Mouse (Mus musculus): ENCODE data around the gene Lrit3. TPM values are rescaled to one million over a fixed set of nuclear protein-coding genes. Genes with fewer than 3 reads are reported as not detected.

The Lrit3 gene
- polyA plus RNA-seq, 1 experiment, result not detected

- no peaks in the 10 kb centered on the region for H3K79me3 ChIP-seq (ENCODE audit: low read depth)
- no peak for TF ChIP-seq FOSL1 (IDR thresholded peaks at IDR 0.05; ENCODE audit: insufficient read depth, low read length, poor library complexity, severe bottlenecking)
- no peak for TF ChIP-seq MYOG (IDR thresholded peaks at IDR 0.05; ENCODE audit: control insufficient read depth, extremely low read depth, insufficient read length)
- no peak for TF ChIP-seq USF1 (IDR thresholded peaks at IDR 0.05; ENCODE audit: low read depth)
- TF ChIP-seq CTCF (IDR thresholded peaks at IDR 0.05; ENCODE audit: control insufficient read depth, insufficient read depth, insufficient read length), result no peak
- TF ChIP-seq MYOD1 (IDR thresholded peaks at IDR 0.05; ENCODE audit: control insufficient read depth, insufficient read length, low read depth), result no peak
- no peak for TF ChIP-seq MAX (IDR thresholded peaks at IDR 0.05)
- no peak for TF ChIP-seq CEBPB (IDR thresholded peaks at IDR 0.05; ENCODE audit: low read depth)
- no peaks in the 10 kb centered on the region for H3K36me3 ChIP-seq (ENCODE audit: control insufficient read depth, insufficient read depth)
- no peak overlapping the region for H3ac ChIP-seq (ENCODE audit: control insufficient read depth, insufficient read length, low read depth)
- peaks cover 11% of the 10 kb centered on the region for H3K27me3 ChIP-seq (ENCODE audit: control insufficient read depth, insufficient read depth, insufficient read length)
- H3K79me2 ChIP-seq (ENCODE audit: control insufficient read depth, insufficient read depth), result no peaks in the 10 kb centered on the region
- H3K4me3 ChIP-seq (ENCODE audit: insufficient read depth, poor library complexity, severe bottlenecking), result no peak overlapping the region
Measured at GRCm38 (mm10) chr3:129742781-129743180, 61.0 kb downstream of the Lrit3 start.

GRCm38 (mm10) chr3:129738291-129739183 is 65.3 kb downstream of the Lrit3 start:
- H3K79me3 ChIP-seq (ENCODE audit: low read depth), result no peaks in the 10 kb centered on the region
- peaks cover 15% of the 10 kb centered on the region for H3K27me3 ChIP-seq (ENCODE audit: control insufficient read depth, insufficient read depth, insufficient read length)
- no peak overlapping the region for H3K4me3 ChIP-seq (ENCODE audit: insufficient read depth, poor library complexity, severe bottlenecking)
- no peak overlapping the region for H3ac ChIP-seq (ENCODE audit: control insufficient read depth, insufficient read length, low read depth)
- TF ChIP-seq MYOG (IDR thresholded peaks at IDR 0.05; ENCODE audit: control insufficient read depth, extremely low read depth, insufficient read length), result no peak
- no peak for TF ChIP-seq MAX (IDR thresholded peaks at IDR 0.05)
- TF ChIP-seq CEBPB (IDR thresholded peaks at IDR 0.05; ENCODE audit: low read depth), result no peak
- no peak for TF ChIP-seq CTCF (IDR thresholded peaks at IDR 0.05; ENCODE audit: control insufficient read depth, insufficient read depth, insufficient read length)
- TF ChIP-seq USF1 (IDR thresholded peaks at IDR 0.05; ENCODE audit: low read depth), result no peak
- TF ChIP-seq FOSL1 (IDR thresholded peaks at IDR 0.05; ENCODE audit: insufficient read depth, low read length, poor library complexity, severe bottlenecking), result no peak
- H3K79me2 ChIP-seq (ENCODE audit: control insufficient read depth, insufficient read depth), result no peaks in the 10 kb centered on the region
- H3K36me3 ChIP-seq (ENCODE audit: control insufficient read depth, insufficient read depth), result no peaks in the 10 kb centered on the region

Other genes starting within 250 kb of the Lrit3 start
- gene Egf, start 48.7 kb downstream of the Lrit3 start, polyA plus RNA-seq (2012; fragmentation: generic; extraction: Trizol), result 0.27 TPM
- gene Rrh, start 18.6 kb upstream of the Lrit3 start, polyA plus RNA-seq (2012; fragmentation: generic; extraction: Trizol), result 0.04 TPM
- gene Gar1, start 27.4 kb upstream of the Lrit3 start, polyA plus RNA-seq (2012; fragmentation: generic; extraction: Trizol), result 222 TPM
- gene Cfi, start 31.9 kb upstream of the Lrit3 start, polyA plus RNA-seq (2012; fragmentation: generic; extraction: Trizol), result not detected
- 20.3 TPM for gene Pla2g12a, start 74.6 kb upstream of the Lrit3 start, polyA plus RNA-seq (2012; fragmentation: generic; extraction: Trizol)
- gene Casp6, start 97.4 kb upstream of the Lrit3 start, polyA plus RNA-seq (2012; fragmentation: generic; extraction: Trizol), result 16.7 TPM
- gene Mcub, start 166.2 kb upstream of the Lrit3 start, polyA plus RNA-seq (2012; fragmentation: generic; extraction: Trizol), result 11.0 TPM